Mouse (Mus musculus) v-Abl transformed pro-B cells (cell line): ENCODE data around the gene Olfr1380.
"Not testable (repeated sequence)": the region's sequence is repeated elsewhere in the genome, so short reads cannot be mapped to it uniquely, and the experiment has no call there.

Experiments used
- in situ Hi-C, 2 experiments: fragments of 400-800 bp; cut with MboI; formaldehyde crosslinking; loops; one replicate each; pipeline ENCODE4 v1.15.1; 2025; ENCODE audit not compliant: unreplicated experiment in 2 of 2

The Olfr1380 gene

DNA sequence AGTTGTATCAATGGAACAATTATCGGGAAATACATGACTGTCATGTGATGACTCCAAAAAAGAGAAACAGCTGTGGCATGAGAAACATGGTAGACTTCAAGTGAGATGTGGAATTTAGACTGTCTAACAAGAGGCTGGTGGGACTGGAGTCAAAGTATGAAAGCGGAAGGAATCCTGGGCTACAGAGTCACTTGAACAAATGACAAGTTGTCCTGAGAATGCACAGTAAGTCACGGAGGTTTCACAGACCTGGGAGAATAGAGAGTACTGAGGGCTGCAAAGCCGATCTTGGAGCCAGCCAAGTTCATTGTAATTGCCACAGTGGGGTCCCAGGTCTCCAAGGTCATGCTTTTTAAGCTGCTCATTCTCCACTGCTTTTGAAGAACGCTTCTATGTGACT, at the start of gene Olfr1380:
Olfr1380 (plus strand) TSS at position 301 of the 400 bp plus-strand sequence.
- in situ Hi-C loops, result not testable (repeated sequence)

DNA sequence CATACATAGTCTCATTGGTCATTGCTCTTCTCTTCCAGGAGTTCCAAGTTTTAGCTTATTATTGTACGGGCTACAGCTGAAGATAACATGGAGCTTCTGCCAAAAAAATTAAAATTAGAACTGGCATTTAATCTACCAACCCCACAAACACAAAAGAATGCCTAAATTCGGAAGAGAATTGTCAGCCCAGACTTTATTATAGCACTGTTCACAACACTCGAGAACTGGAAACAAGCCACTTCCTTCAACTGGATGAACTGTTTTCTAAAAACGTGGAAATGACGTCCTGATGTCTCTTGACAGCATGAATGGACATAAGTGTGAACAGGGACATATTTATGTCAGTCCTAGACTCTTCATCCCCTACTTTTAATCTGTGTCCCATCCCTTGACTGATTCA, 38.6 kb upstream of the Olfr1380 start:
- in situ Hi-C loops, result no loop called here

DNA sequence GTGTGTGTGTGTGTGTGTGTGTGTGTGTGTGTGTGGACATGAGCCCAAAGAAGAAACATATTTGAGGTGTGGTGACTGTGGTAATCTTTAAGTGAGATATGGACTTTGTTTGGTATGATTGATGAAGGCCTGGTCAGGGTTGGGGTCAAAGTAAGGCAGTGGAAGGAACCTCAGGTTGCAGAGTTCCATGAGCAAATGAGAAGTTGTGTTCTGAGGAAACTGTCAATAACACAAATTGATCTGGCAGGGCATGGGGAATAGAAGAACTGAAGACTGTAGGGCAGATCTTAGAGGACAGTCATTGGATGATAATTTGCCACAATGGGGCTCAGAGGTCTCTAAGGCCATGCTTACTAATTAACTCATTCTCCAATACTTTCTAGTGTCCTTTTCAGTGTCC, 37.3 kb upstream of the Olfr1380 start, which contains the start of gene Olfr1383:
Olfr1383 (plus strand) TSS at position 301 of the 400 bp plus-strand sequence.
- in situ Hi-C loops, result no loop called here

DNA sequence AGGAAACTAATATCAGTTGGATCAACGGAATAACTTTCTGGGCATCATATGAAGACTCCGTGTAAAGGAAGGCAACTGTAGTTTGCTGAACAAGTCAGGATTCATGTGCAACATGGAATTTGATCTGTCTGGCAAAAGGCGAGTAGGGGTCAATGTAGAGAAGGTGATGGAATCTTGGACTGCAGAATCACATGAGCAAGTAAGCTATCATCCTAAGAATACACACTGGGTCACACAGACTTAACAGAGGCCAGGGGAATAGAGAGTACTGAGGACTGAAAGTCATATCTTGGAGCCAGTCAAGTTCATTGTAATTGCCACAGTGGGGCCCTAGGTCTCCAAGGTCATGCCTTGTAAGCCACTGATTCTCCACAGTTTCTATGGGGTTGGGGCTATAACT, 28.7 kb upstream of the Olfr1380 start, which contains the start of gene Olfr1382:
Olfr1382 (plus strand) TSS at position 301 of the 400 bp plus-strand sequence.
- in situ Hi-C loops, result no loop called here

DNA sequence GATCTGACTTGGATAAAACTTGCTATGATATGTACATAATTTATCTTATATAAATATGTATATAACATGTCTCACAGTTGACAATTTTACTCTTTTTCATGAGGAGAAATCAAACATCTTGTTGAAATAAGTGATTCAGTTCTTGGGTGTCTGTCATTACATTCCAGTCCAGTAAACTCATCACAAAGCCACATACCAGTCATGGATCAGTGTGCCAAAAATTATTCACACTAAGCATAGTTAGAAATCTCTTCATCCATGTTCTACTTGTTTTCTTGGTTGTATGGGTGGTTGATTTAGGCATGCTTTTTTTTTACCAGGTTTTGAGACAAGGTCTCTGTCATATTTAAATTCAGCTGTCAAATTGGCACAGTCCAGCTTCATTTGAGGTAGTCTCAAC, 23.9 kb upstream of the Olfr1380 start:
- in situ Hi-C loops, result no loop called here

DNA sequence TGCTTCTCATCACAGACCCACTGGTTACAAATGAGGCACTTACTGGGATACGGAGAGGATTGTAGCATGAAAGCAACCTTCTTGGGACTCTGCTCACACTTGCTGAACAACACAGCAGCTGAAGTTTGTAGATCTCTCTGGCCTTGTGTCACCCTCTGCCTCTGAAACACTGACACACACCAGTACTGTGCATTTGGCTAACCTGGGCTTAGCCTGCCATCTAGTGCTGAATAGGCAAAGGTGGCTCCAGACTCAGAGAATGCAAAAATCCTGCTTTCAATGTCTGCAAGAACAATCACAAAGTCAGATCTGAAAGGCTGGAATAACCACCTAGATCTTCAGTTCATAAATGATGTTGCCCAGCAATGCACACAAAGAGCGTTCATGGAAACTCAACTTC, 20.0 kb upstream of the Olfr1380 start:
- in situ Hi-C loops, result not testable (repeated sequence)

DNA sequence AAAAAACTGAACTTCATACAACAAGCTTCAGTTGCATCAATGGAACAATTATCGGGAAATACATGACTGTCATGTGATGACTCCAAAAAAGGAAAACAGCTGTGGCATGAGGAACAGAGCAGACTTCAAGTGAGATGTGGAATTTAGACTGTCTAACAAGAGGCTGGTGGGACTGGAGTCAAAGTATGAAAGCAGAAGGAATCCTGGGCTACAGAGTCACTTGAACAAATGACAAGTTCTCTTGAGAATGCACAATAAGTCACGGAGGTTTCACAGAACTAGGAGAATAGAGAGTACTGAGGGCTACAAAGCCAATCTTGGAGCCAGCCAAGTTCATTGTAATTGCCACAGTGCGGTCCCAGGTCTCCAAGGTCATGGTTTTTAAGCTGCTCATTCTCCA, 13.5 kb upstream of the Olfr1380 start, which contains the start of gene Olfr1381:
Olfr1381 (plus strand) TSS at position 301 of the 400 bp plus-strand sequence.
- in situ Hi-C loops, result not testable (repeated sequence)

DNA sequence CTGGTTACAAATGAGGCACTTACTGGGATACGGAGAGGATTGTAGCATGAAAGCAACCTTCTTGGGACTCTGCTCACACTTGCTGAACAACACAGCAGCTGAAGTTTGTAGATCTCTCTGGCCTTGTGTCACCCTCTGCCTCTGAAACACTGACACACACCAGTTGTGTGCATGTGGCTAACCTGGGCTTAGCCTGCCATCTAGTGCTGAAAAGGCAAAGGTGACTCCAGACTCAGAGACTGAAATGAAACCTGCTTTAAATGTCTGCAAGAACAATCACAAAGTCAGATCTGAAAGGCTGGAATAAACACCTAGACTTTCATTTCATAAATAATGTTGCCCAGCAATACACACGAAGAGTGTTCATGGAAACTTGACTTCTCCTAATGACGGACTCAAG, 2.6 kb upstream of the Olfr1380 start:
- in situ Hi-C loops, result not testable (repeated sequence)

DNA sequence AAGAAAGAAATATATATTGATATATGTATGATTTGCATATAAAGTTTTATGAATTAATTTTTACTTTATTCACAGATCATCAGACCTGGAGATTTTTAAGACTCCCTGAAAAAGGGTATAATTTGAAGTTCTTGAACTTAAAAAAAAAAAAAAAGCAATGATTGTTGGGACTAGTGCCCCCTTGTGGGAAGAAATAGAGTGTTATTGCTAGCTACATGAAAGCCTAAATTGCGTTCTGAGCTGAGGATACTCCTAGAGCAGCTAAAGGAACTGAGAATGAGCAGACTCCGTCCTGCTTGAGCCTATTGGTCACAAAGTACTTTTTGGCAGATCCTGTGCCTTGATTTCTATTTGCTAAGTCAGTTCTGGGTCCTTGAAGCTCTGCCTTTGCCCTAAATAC, 18.4 kb downstream of the Olfr1380 start:
- in situ Hi-C loops, result not testable (repeated sequence)

DNA sequence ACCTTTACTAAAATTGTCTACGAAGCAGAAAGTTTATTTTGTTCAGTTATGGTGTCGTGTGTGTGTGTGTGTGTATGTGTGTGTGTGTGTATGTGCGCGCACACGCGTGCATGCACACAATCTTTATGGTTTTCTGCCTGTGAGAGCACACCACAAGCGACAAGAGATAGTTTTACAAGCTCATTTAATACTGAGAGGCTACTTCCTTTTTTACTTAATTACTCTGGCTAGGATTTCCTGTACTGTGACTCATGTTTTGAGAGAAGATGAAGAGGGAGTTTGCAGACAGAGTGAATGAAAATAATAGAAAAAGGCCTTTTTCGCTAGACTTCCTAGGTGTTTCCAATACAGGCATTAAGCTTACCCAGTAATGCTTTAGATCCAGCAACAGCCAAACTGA, 23.8 kb downstream of the Olfr1380 start:
- in situ Hi-C loops, result not testable (repeated sequence)

DNA sequence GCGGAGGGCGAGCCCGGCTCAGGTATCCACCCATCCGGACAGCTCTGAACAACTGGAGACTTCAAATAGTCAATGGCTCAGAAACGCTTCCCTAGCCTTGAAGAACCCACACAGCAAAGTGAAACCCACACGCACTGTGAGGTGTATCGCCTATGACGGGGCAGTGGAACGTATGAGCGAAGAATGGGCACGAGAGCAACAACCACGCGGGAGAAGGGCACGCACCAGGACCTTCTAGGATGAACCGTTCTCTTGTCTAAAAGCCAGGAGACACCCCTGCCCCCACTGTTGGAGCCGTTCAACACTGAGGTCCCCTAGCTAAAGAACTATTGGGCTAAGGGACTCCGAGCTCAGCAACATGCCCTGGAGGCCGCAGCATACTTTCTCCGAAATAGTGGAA, 33.5 kb downstream of the Olfr1380 start:
- in situ Hi-C loops, result no loop called here

DNA sequence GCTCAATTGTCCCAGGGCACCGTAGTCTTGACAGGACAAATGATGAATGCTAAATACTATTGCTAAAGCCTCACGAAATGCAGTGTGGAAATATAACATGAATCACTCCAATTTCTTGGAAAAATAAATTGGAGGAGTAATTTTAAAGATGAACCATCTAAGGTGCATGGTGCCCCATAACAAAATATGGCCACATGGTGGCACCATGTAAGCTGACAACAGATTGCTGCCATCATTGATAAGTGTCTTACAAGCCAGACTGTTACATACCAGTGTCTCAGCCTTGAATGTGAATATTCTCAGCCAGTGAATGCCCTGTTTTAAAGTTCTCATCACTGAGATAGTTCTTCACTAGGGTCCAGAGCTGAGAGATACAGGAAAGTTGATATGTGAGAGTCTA, 40.5 kb downstream of the Olfr1380 start:
- in situ Hi-C loops, result not testable (repeated sequence)

DNA sequence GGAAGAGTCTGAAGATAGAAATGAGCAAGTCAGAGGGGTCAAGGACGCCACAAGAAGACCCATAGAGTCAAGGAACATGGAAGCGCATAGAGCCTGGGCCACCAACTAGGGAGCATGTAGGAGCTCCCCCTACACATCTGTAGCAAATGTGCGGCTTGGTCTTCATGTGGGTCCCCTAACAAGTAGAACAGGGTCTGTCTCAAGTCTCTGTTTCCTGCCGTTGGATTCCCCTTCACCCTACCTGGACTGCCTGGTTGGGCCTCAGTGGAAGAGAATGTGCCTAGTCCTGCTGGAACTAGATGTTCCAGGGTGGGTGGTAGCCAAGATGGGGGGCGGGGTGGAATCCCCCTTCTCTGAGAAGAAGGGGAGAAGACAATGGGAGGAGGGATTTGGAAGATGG, 51.6 kb downstream of the Olfr1380 start:
- in situ Hi-C loops, result not testable (repeated sequence)

DNA sequence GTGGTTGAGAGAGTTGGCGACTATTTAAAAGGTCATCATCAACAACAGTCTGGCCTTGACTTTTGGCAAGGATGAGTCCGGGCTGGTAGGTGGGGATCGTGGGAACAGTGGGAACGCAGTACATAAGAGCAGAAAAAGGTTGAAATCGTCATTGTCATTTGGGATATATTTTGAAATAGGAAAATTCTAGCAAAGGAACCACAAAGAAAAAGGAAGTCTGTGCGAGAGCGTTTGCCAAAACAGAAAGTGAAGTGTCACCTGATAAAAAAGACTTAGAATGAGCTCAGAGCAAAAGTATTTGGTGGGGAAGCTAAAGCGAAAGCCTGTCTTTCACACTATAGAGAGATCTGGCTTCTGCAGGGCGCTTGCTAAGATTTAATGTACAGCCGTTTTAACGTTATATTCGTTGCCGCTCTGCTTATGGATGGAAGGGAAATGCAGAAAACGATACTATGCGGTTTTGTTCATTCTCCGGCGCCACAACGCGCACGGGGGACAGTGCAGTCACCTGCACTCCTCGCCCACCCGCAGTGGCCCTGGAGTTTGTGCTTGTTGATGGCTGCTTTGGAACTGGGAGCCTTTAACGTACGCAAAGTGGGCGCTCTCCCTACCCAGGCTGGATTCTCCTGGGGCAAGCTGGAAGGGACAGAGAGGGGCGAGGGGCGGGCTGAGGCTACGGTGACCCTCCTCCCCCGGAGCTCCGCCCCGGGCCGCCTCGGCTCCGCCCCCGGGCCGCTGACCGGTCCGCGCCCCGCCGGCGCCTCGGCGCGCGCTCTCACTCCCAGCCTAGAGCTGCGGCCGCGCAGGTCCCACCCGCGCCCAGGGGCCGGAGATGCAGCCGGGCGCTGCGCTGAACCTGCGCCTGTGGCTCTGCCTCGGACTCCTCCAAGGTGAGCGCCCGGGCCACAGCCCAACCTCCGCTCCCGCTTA, 52.5 kb downstream of the Olfr1380 start, which contains the start of gene Flt4:
Flt4 (plus strand) TSS at position 326 of the 930 bp plus-strand sequence.
- in situ Hi-C loops, result not testable (repeated sequence)

DNA sequence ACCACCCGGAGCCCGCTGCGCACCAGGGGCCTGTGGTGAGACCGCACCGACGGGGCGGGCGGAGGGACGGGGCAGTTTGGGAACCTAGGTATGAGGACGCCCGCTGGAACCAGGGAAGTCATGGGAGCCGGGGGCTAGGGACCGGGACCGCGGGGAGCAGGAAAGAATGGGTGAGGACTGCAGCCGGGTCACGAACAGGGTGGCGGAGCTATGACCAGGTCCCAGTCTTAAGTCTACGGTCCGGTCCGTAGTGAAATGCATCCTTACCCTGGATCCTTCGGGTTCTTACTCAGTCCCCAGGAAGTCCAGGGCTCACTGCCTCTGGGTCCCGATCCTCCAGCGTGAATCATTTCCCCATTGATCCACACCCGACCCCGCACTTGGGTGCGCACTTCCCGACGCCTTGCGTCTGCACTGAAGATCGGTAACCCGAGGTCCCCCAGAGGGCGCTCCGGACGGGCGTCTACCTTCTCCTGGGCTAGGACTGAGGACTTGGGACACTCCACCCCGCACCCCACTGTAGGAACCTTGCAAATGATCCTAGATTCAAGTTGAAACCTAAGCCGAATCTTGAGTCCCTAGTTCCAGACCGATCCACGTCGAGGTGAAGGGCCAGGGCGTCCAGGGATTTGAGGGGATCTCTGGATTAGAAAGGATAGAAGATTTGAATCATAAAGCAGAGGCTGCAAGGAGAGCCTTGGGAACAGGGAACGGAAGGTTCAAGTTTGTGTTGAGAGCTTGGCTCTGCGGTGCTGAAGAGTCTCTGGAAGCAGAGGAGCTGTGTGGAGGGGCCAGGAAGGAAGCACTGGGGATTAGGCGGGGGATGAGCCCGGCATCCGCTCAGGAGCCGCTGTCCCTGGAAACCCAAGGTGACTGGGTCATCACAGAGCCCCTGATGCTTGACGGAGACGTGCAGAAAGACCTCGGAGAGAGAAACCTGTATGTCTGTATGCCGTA, 53.5 kb downstream of the Olfr1380 start:
- in situ Hi-C loops, result not testable (repeated sequence)

DNA sequence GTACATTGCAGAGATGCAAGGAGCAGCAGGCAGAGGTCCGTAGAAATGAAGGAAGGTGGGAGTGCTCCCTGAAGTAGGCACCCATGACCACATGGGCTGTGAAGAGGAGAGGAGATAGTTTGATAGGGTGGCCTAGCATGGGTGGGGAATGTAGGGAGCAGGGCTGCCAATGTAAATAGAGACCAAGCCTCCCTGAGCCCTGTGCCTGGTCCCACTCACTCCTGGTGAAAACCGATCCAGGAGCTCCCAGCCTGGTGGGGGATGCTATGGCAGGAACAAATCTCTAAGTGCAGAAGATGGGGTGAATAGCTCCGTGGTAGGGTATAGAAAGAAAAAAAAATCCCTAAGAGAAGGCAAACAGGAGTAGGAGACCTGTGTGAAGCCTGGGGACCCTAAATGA, 54.7 kb downstream of the Olfr1380 start:
- in situ Hi-C loops, result not testable (repeated sequence)

DNA sequence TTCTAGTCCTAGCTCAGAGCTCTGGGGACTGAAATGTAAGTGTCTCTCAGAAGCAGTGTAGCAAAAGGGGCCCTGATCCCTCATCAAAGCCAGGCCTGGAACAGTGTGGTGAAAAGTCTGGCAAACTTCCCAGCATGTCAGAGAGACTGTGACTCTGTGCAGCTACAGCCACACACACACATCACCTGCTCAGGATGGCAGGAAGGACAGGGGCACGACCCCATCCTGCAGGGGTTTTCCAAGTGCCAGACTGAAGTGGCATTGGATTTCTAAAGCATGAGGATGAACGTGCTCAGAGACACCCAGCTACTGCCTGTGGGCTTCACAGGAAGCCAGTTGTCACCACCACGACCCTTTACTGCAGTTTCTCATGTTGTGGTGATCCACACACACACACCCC, 55.5 kb downstream of the Olfr1380 start:
- in situ Hi-C loops, result no loop called here

DNA sequence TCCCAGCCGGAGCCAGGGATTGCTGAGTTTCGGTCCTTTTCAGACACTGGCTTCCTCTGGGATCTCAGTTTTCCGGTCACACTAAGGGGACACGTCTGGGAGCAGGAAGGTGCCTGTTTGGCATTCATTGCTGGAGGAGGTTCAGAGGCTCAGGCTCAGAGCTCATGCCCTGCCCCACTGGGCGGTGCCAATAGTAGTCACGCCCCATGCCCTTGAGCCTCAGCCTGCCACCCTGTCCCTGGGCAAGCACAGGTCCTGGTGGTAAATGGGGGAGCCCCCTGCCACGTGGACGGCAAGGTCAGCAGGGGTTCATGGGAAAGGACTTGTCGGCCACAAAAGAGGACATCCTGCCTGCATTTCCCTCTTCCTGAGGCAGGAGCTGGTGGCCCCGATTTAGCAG, 56.7 kb downstream of the Olfr1380 start:
- in situ Hi-C loops, result no loop called here
